Mouse (Mus musculus): ENCODE measurements at regions not wholly inside any gene's neighbourhood (a gene's known extent, or its start where the extent isn't known, plus 50 kb on each side); places are given as distances from the start of the nearest gene placed in this dataset.
A peak's percentile ranks its signal among the peaks of the same experiment; 100 is the strongest.
"Not testable (repeated sequence)": the region's sequence is repeated elsewhere in the genome, so short reads cannot be mapped to it uniquely, and the experiment has no call there.

GRCm38 (mm10) chr13:4935940-4936339 is 327.0 kb upstream of the Akr1e1 start:
- DNase-seq = no peak

DNA sequence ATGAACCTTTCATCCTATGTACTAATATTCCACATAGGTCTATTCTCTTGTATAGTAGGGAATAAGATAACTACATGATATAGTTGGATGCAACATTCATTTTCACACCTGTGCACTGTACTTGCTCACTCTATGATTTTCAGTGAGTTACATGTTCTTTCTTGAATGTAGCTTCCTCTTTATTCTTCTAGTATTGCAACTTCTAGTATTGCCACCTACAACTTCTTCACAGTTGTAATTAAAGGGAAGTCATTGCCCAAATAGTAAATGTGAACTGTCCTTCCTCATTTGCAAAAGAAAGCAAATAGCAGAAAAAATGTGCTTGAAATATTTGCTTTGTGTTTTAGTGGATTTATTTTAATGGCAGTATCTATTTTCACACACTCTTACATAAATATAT is 330.9 kb upstream of the Akr1e1 start:
- no peak for DNase-seq

DNA sequence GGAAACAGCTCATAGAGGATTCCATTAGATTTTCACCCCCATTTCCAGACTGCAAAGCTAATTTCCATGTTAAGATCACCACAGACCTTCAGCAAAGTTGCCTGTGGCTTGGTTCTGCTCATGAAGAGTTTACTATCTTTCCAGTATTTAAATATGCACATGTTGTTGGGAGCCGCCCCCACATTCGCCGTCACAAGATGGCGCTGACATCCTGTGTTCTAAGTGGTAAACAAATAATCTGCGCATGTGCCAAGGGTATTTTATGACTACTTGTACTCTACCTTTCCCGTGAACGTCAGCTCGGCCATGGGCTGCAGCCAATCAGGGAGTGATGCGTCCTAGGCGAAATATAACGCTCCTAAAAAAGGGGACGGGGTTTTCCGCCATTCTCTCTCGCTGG is 333.5 kb upstream of the Akr1e1 start:
- DNase-seq = peak; percentile 13 to 26

DNA sequence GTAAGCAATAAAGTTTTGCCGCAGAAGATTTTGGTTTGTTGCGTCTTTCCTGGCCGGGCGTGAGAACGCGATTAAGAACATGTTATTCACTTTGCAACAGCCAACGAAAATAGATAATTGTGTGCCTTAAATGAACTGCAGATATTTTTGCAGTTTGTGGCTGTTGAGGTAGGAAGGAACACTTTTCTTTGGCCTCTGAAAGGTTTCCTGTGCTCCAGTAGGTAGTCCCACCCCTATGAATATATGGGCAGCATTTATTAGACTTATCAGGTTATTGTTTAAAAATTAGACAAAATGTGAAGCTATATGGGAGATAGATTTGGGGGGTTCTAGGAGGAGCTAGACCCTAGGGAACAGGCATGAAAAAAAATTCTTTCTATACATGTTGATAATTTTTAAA is 334.1 kb upstream of the Akr1e1 start:
- no peak for DNase-seq

GRCm38 (mm10) chr13:4955384-4955783 is 346.4 kb upstream of the Akr1e1 start:
- no peak for DNase-seq

DNA sequence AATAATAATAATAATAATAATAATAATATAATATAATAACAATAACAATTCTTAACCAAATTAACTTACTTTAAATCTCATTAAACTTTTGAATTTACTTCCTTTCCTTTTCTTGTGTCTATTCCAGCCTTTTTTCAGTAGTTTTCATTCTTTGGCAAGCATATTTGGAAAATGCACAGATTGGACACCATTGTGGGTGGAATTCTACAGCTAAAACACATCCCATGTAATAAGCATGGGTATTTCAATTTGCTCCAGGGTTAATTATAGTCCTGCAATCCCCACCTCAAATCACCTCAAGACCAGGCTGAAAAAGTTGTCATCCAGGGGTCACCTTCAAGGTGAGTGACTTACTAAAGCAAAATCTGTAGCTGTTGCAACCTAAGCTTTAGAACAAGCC is 355.9 kb upstream of the Akr1e1 start:
- DNase-seq = no peak

- DNase-seq = peak; percentile 26 to 28
Observed at GRCm38 (mm10) chr13:4970081-4970892, 361.3 kb upstream of the Akr1e1 start.

DNA sequence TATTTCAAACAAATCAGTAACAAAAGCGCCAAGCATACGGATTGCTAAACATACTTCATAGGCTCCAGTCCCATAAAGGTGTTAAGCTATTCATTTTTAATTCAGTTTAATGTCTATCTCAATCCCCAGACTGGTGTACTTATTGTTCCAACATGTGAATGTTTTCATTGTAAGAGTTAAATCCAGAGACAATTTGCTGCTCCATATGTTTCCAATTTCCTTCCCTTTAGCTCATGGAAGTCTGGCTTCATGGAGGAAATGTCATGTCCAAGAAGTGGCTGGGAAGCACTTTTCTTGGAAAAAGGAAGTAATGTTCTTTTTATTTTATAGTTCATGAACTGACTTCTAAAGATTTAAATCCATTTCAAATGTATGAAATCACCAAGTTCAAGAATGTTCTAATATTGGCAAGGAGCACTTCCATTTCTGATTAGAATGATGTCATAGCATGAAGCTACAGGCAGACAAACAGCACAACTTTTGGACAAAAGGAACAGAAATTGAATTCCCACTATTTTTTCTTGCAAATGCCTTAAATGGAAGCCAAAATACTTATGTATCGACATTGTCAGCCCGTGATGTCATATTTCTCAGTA is 362.6 kb upstream of the Akr1e1 start:
- DNase-seq = no peak

- DNase-seq = no peak
Observed at GRCm38 (mm10) chr13:4992876-4993275, 383.9 kb upstream of the Akr1e1 start.

GRCm38 (mm10) chr13:5008296-5008695 is 399.3 kb upstream of the Akr1e1 start:
- DNase-seq = no peak

DNA sequence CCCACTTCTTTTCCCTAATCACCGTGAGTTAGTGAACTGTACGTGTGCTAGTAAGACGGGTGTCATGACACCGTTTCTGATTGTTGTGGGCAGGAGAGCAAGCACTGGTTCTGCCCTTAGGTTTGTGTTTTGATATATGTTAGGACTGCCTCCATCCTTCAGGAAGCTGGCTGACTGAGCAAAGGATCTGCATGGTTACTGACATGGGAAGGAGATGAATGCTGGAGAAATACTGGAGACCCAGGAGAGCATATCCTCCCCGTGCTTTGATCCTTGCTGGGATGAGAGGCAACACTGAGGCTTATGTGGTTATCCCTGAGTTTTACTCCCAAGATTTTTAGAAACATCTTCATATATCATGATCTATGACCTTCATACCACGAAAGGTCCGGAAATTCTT is 413.5 kb upstream of the Akr1e1 start:
- DNase-seq = no peak

DNA sequence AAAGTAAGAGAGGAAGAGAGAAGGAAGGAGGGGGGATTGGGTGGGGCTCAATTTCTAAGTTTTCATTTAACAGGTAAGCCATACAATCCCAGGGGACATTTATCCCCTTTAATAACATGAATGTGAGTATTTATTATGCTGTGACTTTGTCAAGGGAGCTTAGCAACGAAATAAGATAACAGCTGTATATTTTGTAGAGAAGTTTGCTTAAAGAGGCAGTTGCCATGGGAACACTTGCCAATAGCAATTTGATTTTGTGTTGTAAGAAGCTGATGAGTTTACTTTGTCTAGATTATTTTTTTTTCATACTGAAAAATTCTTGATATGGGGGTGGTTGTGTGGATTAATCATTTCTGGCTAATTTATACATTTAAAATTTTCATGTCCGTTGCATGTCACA is 450.9 kb upstream of the Akr1e1 start:
- no peak for DNase-seq

- no peak for DNase-seq
Observed at GRCm38 (mm10) chr13:5060462-5060861, 451.5 kb upstream of the Akr1e1 start.

DNA sequence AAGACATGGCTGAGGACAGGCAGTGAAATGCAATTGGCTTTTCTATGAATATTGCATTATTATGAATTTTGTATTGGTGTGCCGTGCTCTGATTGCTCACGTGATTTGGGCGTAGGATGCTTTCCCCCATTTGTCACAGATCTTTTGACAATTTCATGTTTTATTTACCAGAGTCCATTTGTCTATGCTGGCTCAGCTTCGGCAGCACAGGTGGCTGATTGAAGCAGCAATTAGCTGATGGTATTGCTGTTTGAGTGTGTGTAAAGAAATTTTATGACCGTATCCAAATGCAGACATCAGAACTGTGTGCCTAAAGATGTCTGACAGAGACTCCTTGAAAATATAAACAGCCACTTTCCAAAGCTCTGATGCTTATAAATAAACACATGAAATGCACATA is 498.5 kb upstream of the Akr1e1 start:
- no peak for DNase-seq

- DNase-seq = no peak
Observed at GRCm38 (mm10) chr13:5154911-5155310, 545.9 kb upstream of the Akr1e1 start.

GRCm38 (mm10) chr13:5159765-5160684 is 551.1 kb upstream of the Akr1e1 start:
- peak in 1 of 2 experiments; percentile 2 for DNase-seq

GRCm38 (mm10) chr13:5166716-5167115 is 557.7 kb upstream of the Akr1e1 start:
- no peak for DNase-seq

DNA sequence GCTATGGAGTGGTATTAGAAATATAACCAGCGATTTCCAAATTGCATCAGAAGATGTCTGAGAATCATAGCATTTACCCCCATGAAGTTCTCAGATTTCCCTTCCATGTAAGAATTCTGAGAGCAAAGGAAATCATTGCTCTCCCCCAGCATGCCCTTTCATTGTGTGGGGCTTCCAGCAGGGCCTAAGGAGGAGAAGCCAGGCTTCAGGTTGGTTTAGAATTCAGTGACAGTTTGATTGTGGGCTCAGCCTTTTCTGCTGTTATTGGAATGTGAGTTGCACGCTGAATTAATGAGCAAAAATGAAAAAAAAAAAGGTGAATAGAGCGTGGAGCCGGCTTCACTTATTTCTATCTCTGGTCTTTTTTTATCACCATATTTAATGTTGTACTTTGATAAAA is 570.0 kb upstream of the Akr1e1 start:
- peak in 1 of 2 experiments; percentile 3 for DNase-seq

DNA sequence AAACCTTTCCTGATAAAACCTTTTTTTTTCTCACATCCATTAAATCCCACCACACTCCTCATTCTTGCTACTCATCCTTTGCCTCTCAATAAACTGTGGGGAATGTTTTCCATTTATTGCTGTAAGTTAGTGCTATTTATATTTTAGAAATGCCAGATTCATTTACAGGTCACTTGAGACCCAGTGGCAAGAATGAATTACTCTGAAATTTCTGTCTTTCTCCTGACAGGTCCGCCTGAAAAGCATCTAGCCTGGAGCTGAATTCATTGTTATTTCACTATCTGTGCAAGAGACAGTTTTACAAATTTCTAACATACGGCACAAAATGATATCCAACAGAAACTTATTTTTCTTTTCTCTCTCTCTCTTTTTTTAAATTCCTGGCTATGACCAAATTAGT is 570.6 kb upstream of the Akr1e1 start:
- DNase-seq = no peak

DNA sequence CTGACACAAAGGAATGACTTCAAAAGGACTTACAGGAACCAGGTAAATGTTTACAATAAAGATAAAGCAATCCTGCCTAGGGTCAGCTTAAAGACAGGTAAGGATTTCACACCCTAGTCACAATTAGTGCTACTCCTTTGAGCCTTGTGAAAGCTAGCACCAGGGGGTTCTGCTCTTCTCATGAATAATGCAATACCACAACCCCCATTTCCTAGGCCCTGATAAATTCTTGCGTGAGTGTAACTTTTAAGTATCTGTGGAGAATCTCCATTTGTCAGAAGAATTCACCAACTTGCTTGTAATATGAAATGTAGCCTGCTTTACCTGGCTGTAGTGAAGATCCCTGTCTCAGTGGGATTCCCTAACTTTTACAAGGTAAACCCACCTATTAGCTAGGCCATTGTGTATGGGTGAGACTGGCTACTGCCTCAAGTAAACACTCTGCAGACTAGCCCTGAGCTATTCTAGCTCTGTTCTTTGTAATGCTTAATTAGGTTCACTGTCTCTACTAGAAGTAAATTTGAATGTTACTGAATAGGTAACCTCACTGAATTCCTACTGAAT is 576.3 kb upstream of the Akr1e1 start:
- DNase-seq = not testable (repeated sequence)

GRCm38 (mm10) chr13:5202736-5203135 is 593.8 kb upstream of the Akr1e1 start:
- no peak for DNase-seq

DNA sequence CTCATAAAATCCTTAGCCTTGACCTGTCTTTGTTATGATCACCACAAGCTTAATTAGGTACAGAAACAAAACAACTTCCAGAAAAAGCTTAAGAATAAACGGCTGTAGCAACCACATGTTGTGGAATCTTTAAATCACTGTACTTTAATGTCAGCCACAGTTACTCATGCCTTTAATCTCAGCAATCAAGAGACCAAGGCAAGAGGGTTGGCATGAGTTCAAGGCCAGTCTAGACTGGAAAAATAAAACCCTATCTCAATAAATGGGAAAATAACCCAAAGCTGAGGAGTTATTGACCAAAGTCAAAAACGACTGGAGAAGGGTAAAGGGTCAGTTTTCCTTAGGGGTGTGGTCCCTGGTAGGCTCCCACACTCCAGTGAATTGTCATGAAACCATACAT is 595.2 kb upstream of the Akr1e1 start:
- no peak for DNase-seq

DNA sequence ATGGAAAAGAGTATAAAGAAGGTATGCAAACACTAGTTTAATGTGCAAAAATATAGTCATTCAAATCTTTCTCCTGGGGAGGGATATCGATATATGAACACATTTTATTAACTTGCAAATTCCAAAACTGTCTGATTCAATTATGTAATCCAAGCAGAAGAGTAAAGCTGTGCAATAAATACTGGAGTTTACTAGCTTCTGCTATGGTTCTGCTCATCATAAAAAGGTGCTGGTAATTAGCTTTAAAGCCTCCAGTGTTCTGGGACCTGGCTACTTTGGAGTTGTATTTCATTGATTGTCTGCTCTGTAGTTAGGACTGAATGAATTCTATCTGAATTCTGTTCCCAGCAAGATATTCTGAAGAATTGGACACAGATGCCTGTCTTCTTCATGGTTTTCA is 602.7 kb upstream of the Akr1e1 start:
- no peak for DNase-seq

All from cerebellum, postnatal 10 days (tissue).